Mouse (Mus musculus) frontal cortex, adult (tissue): ENCODE data around the gene Pias4.

ENCODE experiments used
- ATAC-seq: cut with Nextera tagmentation; 2 replicates; pipeline ENCODE4 v1.9.2; 2017; ENCODE audit warnings: mild to moderate bottlenecking, moderate library complexity, mixed read lengths; ENCODE audit not compliant: low TSS enrichment

The Pias4 gene

GRCm38 (mm10) chr10:81138131-81138782 is 29.5 kb downstream of the Pias4 start:
- ATAC-seq: 0 out of 2 replicates have a peak, but pooled peaks have one; percentile 0

DNA sequence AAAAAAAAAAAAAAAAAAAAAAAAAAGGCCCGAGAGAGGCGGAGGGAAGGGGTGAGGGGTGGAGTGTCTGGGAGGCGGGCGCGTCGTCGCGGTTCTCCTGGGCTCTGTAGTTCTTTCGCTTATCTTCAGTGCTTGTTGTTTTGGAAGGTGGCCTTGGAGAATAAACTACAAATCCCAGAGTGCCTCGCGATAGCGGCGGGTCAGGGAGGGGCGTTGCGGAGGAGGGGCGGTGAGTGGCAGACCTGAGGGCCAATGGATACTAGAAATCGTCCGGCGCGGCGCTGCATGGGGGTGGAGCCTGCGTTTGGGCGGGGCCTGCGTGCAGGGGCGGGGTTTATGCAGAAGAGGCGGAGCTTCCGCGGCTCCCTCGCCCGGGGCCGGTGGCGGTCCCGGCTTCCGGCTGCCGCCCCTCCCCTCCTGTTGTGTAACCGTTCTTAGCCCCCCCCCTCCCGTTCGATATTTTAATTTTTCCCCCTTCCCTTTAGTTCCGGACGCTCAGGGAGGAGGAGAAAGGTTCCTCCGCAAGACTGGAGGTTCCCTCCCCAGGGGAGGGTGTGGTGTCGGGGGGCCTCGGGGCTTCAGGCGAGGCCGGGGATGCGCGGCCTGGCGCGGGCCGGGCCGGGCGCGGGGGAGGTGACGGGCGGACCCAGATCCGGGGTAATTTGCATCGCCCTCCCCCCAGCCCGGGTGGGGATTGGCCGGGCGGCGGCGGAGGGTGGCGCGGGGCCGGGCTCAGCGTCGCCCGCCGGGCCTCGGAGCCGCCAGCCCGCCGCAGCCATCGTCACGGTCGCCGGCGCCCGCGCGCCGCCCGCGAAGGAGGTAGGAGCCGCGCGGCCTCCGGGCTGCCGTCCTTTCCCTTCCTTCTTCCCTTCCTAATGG is 30.2 kb downstream of the Pias4 start:
- peak; percentile 76 for ATAC-seq

DNA sequence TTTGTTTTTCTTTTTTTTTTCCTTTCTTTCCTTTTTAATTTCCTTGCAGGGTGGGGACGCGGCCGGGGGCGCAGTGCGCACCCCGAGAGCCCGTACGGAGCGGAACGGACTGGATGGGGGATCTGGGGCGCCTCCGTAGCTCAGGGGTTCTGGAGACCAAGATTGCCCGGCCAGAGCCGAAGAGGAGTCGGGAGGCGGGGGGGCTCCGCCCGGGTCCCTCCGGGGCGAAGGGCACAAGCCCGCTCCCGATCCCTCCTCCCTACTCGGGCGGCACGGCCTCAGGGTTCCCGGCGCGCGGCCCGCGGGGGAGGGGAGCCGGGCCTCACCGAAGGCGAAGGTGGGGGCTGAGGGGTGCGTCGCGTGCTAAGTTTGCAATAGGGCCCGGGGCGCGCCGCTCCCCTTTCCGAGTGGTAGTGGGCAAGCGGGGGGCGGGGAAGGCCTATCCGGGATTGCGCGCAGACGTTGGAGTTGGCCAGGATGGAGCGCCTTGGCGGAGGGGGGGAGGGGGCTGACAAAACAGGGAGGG is 31.0 kb downstream of the Pias4 start:
- peak; percentile 8; the same call in 1 of the 2 replicates for ATAC-seq

DNA sequence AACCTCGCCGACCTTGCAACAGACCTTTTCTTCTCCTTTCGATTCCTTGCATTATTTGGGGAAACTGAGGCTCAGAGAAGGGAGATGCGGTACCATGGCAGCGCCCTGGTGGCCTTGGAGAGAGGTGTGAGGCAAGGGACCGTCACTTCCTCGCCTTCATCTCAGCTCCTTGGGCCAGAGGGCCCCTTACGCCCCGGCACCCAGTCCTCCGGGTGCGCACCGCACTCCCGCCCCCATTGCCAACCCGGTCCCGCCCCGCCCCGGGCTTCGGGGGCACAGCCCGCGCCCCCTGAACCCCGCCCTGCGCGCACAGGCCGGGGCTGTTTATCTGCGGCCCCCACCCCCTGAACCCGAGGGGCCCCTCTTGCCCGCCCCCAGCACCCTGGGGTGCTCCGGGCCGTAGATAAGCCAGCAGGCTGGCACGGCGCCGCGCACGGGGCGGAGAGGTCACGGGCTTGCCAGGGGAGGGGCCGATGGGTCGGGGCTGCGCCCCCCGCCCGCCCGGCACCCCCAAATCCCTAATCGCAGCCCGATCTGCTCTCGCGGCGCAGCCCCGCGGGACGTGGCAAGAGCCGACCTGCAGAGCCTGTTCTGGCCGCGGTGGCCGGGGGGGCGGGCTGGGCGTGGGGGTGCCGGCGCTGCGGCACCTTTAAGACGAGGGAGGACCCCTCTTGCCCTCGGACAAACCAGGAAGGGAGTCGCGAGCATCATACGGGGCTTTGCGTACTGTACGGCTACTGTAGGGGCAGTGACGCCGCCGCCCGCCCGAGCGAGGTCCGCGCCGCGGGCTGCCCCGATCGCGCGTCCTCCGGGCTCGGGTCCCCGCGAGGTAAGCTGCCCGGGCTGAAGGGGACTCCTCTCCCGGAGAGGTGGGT is 31.7 kb downstream of the Pias4 start:
- peak; percentile 27; the same call in 1 of the 2 replicates for ATAC-seq

GRCm38 (mm10) chr10:81134966-81135681 is 32.6 kb downstream of the Pias4 start, which contains the start of gene Zbtb7a:
Zbtb7a (plus strand) TSS chr10:81135220.
- no peak for ATAC-seq

GRCm38 (mm10) chr10:81134181-81134587 is 33.5 kb downstream of the Pias4 start:
- ATAC-seq: no peak

- ATAC-seq: peak; percentile 62
These were observed 44.2 kb downstream of the Pias4 start for GRCm38 (mm10) chr10:81123500-81123899.

GRCm38 (mm10) chr10:81122889-81123288 is 44.8 kb downstream of the Pias4 start:
- ATAC-seq: no peak

DNA sequence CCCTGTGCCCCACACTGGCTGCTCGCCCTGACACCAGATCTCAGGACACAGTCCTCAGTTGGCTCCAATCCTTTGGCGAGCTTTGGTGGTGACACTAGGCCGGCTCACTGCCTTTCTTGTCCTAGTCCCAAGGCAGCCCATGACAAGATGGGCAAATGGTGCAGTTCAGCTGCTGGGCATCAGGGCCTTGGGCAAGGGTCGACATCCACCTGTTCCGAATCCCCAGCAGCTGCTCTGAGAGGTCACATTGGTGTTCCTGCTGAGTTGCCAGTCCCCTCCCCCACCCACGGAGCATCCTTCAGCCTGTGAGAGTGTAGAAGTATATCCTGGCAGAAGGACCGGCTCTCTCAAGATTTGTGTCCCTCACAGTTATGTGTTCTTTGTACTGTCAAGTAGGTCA is 47.1 kb downstream of the Pias4 start:
- no peak for ATAC-seq

DNA sequence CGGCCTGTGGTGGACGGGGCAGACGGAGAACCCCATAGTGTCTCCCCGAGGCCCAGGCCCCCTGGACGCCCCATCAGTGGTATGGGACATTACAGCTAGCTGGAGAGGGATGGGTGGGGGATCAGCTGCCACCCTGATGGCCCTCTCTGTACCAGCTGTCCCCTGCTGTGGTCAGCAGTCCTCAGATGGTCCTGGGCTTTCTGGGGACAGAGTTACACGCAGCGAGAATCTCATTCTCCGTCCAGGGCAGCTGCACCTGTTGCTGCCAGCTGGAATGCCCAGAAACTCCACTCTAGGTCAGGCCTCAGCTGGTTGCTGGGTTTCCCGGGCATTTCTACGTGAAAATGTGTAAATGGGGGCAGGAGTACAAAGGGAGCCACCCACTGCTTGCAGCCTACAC is 48.1 kb downstream of the Pias4 start:
- no peak for ATAC-seq

DNA sequence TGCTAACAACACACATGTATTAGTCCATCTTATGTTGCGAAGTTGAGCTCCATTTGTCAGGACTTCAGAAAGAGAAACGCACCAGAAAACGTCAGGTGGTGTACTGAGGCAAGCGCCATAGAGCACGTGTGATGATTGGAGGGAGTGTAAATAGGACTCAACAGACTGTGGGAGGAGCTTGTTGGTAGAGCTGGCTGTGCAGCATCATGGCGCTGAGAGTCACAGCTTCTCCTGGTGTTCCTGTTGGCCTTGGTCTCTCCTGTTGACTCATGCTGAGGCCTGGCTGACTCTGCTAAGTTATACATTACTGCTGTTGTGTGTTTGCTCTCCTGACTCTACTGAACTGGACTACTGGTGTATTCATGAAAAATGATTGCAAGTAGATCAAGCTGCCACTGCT is 54.8 kb downstream of the Pias4 start:
- no peak for ATAC-seq

- ATAC-seq: peak; percentile 66
These were observed 61.5 kb downstream of the Pias4 start for GRCm38 (mm10) chr10:81106113-81106721.

DNA sequence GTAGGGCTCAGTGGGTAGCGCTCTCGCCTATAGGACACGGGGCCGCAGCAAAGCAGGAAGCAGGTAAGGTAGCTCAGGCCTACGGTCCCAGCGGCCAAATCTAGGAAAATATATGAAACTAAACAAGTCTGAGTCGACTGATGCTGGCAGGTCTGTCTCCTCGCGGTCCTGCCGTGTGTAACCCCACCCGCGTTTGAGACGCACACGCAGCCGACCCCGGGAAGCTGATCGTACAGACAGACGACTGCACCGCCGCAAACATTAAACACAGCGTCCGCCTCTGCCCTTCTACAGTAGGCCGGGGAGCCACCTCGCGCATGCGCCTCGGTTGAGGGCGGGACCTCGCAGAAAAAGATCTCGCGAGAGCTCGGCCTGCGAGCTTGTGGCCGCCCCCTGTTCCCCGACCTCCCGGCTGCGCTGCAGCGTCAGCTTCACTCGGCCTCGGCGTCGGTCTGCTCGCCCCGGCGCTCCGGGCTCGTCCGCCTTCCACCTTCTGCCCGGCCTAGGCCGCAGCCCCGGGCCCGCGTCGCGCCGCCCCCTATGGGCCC is 62.1 kb downstream of the Pias4 start, which contains the start of gene Map2k2:
Map2k2 (plus strand) TSS at position 351 of the 548 bp plus-strand sequence.
- peak; percentile 94 for ATAC-seq
